Mouse (Mus musculus): ENCODE measurements around the gene Prr7.

GRCm38 (mm10) chr13:55477492-55477891, 13.4 kb downstream of the Prr7 start:
- TF ChIP-seq CEBPB (IDR thresholded peaks at IDR 0.05; ENCODE audit: insufficient read depth, poor library complexity, severe bottlenecking): no peak
- no peak for TF ChIP-seq MAX (IDR thresholded peaks at IDR 0.05; ENCODE audit: low read depth)
- TF ChIP-seq POLR2A (IDR thresholded peaks at IDR 0.05; ENCODE audit: insufficient read length, low read depth): no peak
- no peak for TF ChIP-seq USF1 (IDR thresholded peaks at IDR 0.05; ENCODE audit: low read depth)
- TF ChIP-seq MYOG (IDR thresholded peaks at IDR 0.05; ENCODE audit: control insufficient read depth in 1 of 3, insufficient read depth in 1 of 3, insufficient read length in 2 of 3, low read depth in 2 of 3): no peak
- no peak for TF ChIP-seq POLR2AphosphoS2 (IDR thresholded peaks at IDR 0.05; ENCODE audit: insufficient read length, low read depth)
- no peak for TF ChIP-seq TCF3 (IDR thresholded peaks at IDR 0.05; ENCODE audit: insufficient read length, low read depth)
- no peak for TF ChIP-seq REST (IDR thresholded peaks at IDR 0.05; ENCODE audit: insufficient read depth, insufficient read length)

Data from myocyte (in vitro differentiated cells).